Mouse (Mus musculus) heart, postnatal 0 days (tissue): ENCODE data around the gene Arid1a.

Experiments
- CTCF ChIP-seq: IDR thresholded peaks from 2 replicates; pipeline ENCODE4 v1.5.1; 2016; ENCODE audit warnings: antibody characterized with exemption, control low read depth, low read depth
- EP300 ChIP-seq: IDR thresholded peaks from 2 replicates; pipeline ENCODE4 v1.6.1; 2016; ENCODE audit warnings: antibody characterized with exemption, low read depth

- no peak for TF ChIP-seq CTCF
- no peak for TF ChIP-seq EP300
These were observed 93.6 kb downstream of the Arid1a start for GRCm38 (mm10) chr4:133662945-133663344.
